Mouse (Mus musculus) heart, postnatal 0 days (tissue): ENCODE results near the gene Usp2.

Experiments
- CTCF ChIP-seq: IDR thresholded peaks from 2 replicates; pipeline ENCODE4 v1.5.1; 2016; ENCODE audit warnings: antibody characterized with exemption, control low read depth, low read depth
- EP300 ChIP-seq: IDR thresholded peaks from 2 replicates; pipeline ENCODE4 v1.6.1; 2016; ENCODE audit warnings: antibody characterized with exemption, low read depth

DNA sequence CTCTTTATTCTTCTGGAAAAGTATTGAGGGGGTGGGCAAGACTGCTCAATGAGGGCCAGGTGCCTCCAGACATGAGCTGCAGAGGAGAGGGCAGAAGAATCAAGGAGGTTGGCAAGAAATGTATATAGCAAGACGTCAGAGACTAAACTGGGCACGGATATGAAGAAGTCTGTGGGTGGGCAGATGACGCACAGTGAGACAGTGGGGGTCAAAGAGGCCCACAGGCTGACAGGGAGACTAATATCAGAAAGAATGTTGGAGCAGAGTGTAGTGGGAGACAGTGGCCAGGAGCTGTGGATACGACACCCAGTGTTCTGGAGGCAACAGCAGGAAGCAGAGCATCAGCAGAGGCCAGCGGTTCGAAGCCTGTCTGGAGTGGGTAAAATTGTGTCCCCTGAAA, 8.2 kb upstream of the Usp2 start:
- TF ChIP-seq CTCF (no peak), EP300 (no peak)
